Mouse (Mus musculus) c-Kit-positive CD71-negative TER-119-negative erythroid progenitor cells, embryonic 14.5 days (primary cell): ENCODE measurements around the gene Anxa11.
A peak's percentile ranks its signal among the peaks of the same experiment; 100 is the strongest.
"Not testable (repeated sequence)": the region's sequence is repeated elsewhere in the genome, so short reads cannot be mapped to it uniquely, and the experiment has no call there.

Experiments
- DNase-seq: peaks from one replicate; pipeline ENCODE4 v3.0.0-alpha.2; 2013; ENCODE audit warnings: low read depth

The Anxa11 gene

DNA sequence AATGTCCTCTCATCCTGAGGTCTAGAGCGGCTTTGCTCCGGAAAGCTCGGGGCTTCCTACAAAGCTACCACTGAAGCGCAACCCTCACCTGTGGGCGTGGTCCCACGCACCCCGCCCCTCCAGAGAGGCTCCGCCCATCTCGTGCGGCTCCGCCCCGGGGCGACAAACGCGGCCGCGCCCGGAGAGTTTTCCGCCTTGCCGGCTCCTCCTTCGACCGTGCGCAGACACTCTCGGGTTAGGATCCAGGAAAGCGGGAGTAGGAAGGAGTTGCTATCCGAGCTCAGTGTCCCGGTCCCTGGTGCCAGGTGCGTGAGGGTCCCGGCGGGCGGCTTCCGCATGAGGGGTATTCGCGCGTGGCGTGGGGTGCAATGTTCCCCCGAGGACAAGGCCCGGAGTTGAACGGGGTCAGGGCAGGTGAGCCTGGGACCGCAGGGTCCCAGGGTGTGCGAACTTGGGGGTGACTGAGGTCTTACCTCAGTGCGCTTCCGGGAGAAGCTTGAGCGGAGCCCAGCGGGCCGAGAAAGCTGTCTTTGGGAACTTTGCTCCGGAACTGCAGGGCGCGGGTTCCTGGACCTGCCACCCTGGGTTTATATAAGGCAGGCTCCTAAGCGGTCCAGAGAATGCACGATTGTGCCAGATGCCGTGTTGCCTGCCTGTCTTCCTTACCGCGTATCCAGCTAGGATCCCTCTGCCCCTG is at the start of gene Anxa11:
Anxa11 (plus strand) TSS at position 166 of the 697 bp plus-strand sequence.
- DNase-seq, result peak; percentile 78

DNA sequence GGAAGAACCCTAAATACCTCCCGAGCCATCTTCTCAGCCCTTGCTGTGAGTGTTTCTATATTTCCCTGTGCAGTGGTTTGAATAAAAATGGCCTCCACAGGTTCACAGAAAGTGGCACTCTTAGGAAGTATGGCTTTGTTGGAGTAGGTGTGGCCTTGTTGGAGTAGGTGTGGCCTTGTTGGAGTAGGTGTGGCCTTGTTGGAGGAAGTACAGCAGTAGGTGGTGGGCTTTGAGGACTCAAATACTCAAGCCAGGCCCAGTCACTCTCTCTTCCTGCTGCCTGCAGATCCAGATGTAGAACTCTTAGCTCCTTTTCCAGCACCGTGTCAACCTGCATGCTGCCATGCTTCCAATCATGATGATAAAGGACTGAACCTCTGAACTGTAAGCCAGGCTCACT is 47.6 kb upstream of the Anxa11 start:
- DNase-seq, result no peak

DNA sequence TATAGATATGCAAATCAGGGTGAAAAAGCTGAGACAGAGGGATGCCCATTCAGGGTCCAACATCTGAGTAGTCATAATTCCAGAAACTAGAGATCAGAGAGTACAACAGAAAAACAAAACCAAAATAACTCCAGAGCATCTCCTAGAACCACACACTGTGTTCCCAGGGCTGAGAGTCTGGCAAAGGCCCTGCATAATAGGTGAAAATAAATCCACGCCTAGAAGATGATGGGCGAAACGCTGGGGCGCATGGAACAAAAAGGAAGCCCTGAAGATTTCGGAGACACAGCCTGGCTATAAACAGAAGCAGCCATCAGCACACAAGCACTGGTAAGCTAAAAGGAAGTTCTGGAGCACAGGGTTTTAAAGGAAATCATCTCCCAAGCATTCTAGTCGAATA is 46.9 kb upstream of the Anxa11 start:
- DNase-seq, result no peak

DNA sequence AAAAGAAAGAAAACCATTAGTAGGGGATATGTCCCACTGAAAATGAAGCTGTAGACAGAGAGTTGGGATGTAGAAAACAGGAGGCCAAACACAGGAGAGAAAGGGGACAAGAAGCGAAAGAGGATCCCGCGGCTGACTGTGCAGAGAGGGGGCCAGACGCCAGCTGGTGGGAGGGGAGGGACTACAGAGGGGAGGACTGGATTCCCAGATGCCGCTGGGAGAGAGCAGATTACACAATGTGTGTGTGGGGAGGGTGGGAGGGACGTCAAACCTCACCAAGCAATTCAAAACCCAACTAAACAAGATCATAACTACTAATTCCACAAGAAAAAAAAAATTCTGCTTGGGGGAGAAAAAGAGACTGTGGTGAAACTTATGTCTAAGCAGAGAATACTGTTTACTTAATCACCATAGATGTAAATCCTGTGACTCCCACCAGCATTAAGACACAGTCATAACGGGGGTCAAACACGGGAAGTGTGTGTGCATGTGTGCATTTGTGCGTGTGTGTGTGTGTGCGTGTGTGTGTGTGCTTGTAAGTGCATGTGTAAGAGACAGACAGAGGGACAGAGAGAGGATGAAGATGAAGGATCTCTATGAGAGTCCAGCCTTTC is 46.3 kb upstream of the Anxa11 start:
- DNase-seq, result no peak

DNA sequence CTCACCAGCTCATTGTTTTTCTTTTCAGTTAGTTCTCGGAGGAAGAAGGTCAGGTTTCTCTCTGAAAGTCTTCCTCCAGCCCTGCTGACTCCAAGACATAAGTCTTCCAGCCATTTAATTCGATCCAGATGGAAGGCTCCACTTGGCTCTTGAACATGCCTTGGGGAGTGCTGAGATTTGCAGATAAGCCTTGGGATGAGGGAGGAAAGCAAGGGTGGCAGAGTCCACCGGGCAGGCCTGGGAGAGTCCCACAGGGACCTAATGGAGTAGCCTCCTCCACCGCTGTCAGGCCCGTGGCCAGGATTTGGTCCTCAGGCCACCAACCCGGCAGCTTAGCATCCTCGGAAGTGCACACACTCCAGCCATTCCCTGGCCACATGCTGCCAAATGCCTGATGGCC is 45.3 kb upstream of the Anxa11 start:
- no peak for DNase-seq

DNA sequence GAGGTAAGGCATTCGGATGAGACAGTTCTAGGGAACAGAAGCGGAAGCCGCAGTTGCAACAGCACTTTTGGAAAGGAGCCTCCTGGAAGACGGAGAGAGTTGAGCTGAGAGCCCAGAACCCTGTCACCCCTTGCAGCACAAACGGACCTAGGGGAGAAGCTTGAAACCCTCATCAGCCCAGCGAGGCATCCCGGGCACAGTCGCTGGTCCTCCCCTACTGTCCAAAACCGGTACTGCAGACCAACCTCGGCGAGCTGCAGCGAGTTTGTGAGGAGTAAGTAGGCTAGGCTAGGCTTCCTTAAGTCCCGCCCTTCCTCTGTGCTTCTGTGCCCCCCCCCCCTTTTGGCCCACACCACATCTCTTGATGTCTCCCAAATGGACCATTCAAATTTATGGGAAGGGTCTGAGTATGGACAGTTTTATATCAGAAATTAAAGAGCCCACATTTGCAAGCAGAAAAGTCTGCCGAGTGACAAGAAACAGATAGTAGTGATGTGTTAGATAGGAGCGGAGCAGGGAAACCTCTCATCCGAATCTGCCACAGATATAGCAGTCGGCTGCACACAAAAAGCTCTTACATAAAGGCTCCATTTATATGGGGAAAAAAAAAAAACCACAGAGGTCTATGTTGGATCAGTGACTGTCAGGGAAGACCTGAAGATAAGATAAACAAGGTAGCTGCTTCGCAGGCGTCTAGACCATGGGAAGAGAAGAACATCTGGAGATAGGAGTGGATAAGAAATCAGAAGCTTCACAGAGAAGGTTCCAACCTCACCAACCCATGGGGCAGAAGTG is 41.6 kb upstream of the Anxa11 start:
- peak; percentile 60 for DNase-seq

DNA sequence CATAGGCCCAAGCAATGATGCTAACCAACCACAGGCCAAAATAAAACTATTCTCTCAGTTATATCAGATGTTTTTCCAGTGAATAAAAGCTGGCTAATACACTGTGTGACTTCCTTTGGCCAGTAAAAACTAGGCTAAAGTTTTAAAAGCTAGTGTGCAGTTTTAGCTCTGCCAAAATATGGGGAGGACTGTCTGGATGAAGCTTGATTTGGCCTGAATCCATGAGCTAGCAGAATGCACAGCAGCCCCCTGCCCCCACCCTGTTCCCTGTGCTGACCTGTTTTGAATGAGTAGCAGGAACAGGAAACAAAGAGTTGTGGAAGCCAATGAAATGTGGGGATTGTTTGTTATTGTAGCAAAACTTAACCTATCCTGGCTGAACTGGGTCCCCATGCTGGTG is 39.4 kb upstream of the Anxa11 start:
- no peak for DNase-seq

DNA sequence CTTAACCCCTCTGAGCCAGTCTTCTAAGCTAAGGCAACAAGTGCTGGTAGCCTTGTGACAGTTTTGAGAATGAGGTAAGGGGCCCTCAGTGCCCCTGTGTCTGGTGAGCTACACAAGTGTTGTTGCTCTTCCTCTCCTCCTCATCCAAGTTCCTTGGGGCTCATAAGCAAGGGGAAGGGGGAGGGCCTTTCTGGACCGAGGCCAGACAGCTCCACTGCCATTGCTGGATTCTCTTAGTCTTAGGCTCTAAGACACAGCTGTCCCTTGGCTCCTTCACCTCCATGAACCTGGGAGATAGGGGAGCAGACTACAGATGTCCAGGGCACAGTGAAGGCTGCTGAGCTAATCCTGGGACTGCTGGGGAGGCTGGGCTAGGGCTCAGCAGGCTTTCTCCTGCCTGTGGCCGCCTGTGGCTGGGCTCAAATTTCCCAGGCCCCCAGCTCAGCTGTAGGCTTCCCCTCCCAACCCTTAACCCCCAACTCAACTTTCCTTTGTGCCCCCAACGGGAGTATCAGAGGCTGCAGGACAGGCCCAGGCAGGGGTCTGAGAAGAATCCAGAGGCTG is 38.6 kb upstream of the Anxa11 start:
- no peak for DNase-seq

DNA sequence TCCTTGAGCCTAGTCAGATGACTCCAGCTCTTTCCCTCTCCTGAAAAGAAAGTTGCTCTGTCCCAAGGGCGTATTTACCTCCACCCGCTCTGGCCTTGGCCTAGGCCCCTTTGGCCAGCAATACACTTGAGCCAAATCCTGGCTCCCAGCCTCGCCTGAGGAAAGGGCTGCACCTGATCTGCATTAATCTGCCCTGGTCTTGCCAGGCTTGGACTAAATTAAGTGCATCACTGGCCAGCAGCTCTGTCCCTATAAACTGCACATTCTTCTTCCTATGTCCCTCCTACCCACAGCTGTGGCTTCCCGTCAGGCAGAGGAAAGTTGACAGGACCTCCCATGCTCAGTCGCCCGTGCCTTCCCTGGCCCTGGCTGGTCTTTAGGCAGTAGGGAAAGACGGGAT is 36.1 kb upstream of the Anxa11 start:
- DNase-seq, result no peak

DNA sequence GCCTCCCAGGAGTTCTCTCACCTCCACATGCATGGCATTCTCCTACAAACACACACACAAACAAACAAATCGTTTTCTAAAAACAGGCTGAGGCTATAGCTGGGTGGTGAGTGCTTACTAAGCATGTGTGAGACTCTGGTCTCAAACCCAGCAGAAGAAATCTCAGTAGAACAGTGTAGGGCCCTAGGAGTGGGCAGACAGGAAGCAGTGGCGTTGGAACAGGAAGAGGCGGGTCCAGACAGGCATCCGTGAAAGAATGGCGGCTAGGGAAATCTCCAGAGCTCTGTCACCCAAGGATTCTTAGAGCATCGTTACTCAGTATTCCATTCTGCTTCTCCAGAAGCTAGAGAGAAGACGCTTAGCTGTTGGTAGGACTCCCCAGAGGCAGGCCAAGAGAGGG is 35.4 kb upstream of the Anxa11 start:
- no peak for DNase-seq

DNA sequence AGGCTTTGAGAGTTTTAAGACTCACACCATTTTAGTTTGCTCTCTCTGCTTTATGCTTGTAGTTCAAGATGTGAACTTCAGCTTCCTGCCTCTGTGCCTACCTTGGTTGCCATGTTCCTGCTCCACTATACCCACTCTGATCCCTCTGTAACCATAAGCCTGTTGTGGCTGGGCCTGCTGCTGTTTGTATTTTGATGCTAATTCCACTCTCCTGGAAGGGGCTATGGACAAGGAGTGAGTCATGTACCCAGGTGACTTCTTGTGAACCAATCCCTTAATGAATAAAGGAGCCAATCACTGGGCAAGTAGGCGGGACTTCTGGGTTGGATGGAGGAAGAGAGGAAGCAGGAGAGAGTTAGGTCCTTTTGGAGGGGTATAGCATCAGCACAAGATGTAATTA is 30.9 kb upstream of the Anxa11 start:
- not testable (repeated sequence) for DNase-seq

DNA sequence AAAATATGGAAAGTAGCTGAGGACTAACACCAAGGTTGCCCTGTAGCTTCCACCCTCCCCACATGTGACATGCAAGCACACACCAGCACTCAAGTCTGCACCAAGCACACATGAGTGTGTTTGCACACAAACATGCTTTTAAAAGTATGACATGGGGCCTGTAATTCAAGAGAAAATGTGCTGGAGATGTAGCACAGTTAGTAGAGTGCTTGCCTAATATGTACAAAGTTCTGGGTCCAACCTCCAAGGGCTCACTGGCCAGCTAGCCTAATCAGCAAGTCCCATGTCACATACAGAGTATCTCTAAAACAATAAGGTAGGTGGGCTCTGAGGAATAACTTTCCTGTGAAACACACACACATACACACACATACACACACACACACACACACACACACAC is 27.8 kb upstream of the Anxa11 start:
- no peak for DNase-seq

DNA sequence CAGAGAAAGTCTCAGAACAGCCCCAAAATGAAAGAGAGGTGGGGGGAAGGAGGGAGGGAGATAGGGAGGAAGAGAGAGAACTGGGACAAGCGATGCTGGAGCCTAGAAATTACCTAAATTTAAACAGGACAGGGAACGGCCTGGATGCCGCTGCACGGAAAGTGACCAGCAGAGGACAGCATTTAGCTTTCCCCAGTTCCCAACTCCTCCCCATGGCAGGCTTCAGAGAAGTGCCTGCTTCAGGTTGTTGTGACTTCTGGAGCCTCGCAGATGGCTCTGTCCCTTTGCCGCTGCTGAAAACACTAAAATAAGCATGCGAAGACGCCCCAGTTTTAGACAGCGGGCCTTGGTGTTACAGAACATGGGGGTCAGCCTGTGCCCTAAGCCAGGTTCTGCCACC is 25.5 kb upstream of the Anxa11 start:
- DNase-seq, result peak; percentile 39

DNA sequence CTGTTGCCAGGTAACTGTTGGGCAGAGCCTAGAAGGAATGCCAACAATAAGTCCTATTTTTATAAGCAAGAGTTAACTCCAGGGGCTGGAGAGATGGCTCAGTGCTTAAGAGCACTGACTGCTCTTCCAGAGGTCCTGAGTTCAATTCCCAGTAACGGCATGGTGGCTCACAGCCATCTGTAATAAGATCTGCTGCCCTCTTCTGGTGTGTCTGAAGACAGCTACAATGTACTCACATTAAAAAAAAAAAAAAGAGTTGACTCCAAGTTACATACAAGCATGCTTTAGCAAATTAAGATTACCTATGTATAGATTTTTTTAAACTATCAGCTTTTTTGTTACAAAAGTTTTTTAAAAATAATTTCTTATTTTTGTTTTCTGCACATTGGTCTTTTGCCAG is 19.4 kb upstream of the Anxa11 start:
- no peak for DNase-seq

DNA sequence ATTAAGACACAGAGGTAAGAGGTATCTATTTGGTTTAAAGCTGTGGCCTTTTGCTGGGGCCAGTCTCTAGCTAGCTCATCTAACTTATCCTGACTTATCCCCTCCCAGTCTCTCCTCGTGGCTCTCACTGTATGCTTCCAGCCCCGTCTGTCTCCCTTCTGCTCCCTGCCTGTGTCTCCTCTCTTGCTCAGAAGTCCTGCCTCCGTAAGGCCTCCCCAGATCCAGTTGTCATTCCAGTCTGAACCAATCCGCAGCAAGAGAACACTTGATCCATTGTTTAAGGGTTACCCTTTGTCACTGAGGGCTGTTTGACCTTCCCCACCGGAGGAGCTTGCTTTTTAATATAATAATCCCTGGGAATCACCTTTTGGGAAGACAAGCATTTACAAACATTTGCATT is 17.0 kb upstream of the Anxa11 start:
- DNase-seq, result no peak

DNA sequence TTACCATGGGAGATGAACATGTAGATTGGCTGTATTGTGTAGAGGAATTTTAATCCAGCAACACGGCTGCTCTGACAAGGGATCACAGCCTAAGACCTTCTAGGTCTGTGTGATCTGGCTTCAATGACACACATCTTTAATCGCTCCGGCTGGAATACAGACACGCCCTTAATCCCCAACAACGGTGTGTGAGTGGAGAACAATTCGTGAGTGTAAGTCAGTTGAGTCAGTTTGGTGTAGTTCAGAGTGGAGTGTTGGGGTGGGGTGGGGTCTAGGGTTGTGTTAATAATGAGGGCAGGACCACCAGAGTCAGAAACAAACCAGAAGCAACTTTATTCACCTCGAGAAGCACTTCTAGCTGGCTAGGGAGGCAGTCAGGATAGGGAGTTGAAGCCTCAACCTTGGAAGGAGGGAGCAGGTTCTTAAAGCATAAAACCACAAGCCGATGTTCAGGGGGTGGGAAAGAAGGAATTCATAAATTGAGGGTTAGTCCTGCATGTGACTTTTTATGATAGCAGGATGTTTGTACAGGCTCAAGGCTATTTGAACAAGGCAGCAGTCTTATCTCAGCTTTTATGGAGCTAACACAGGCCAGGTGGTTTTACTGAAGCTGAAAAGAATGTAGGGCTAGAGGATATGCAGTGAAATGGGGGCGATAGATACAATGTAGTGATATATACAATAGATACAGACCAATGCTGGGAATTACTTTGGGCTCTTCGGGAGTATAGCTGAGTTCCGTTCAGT is 15.9 kb upstream of the Anxa11 start:
- no peak for DNase-seq

DNA sequence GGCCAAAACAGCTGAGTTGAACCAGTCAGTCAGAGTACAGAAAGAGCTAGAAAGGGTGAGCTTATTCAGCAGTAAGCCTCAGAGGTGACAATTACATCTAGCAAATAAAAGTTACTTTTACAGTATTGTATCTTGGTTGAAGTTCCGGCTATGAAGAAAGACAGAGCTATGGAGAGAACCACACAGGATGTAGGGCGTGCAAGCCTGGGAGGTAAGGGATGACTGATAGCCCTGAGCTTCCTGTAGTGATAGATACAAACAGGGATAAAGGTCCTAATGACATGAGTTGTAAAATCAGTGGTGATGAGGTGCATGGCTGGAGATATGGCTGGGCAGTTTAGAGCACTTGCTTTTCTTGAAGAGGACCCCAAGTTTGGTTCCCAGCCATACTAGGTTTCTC is 15.1 kb upstream of the Anxa11 start:
- no peak for DNase-seq

DNA sequence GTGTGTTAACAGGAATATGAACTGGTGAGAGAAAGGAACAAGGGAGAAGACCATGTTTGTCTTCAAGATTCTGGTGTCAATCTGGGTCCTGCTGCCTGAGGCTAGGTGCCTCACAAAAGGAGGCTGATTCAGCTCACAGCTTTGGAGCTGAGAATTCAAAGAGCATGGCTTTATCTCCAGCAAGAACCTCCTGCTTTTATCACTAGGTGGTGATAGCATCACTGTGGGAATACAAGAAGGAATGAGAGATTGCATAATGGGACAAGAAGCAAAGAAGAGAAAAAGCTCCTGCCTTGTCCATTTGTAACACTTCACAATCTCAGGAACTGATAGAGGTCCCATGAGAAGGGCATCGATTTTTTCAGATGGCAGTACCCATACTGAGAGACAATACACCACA is 10.6 kb upstream of the Anxa11 start:
- DNase-seq, result no peak

DNA sequence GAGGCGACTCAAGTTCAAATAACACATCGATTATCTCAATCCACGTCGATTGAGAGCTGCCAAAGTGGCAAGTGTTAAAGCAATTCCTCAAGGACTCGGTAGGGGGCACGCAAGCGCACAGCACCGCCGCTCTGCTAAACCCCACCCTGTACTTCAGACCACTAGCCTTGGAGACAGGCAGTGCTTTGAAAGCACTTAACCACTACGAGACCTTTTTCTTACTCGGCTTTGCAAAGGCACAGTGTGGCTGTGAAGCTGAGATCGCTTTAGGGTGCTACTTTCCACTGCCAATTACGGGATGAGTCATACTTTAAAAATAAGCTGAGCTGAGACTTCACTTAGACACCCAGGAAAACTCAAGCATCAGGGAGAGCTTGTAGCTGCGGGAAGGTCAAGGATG is 9.7 kb upstream of the Anxa11 start:
- DNase-seq, result peak; percentile 40

DNA sequence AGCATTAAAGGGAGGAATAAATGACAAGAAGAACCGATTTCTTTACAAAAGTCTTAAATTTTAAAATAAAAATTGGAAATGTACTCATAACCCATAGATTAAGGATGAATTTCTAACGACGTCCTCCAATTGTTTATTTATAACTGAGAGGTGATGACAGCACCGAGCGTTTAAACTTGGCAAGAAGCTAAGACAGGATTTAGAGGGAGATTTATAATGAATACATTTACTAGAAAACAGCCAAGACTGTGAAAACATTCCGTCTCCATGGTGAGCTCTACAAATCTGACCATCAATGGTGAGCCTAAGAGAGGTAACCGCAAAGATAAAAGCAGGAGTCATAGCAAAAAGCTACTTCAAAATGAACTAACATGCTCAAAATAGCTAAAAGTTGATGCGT is 3.5 kb upstream of the Anxa11 start:
- DNase-seq, result no peak

DNA sequence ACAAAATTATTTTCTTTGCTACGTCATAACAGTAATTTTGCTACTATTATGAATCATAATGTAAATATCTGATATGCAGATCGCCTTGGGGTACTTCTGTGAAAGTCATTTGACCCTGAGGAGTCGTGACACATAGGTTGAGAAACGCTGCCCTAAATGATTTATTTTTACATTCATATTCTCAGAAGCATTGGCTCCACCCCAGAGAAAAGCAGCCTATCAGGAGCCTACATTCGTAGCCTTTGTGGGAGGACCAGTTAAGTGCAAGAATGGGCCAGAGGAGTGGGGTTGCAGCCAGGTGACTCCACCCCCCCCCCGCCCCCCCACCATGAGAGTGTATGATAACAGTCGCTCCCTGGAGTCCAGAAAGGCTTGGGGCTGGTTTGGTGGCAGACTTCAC is 2.2 kb upstream of the Anxa11 start:
- DNase-seq, result no peak

DNA sequence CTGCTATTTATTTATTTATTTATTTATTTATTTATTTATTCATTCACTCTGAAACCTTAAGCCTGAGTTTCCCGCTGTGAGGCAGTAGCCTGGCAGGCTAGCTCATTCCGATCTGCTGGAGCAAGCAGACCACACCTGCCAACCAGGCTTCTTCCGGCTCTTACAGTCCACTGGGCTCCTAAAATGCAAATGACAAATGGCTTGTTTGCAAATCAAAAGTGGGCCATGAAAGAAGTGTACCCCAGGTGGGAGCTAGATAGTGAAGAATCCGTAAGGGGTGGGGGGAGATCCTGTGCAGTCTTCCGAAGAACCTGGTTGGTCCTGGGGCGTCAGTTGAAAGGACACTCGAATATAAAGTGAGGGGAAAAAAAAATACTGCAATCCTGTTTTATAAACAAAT is 995 bp upstream of the Anxa11 start:
- no peak for DNase-seq
